In genomic region chr9:124279300-124279699, GRCm38 (mm10) we compare ENCODE assay signal across 25 mouse cellular contexts. TPM values are rescaled to one million over a fixed set of nuclear protein-coding genes. Genes with fewer than 3 reads are reported as not detected.
DNase-seq lines count a peak whose midpoint lies in the region; ATAC-seq and TF ChIP-seq lines count a peak whose summit lies in the region.
"Had no signal": no experiment of that assay in that cellular context is flagged by ENCODE, and none has a peak within 500 bp of the region (broad histone marks: within the 10 kb centered on the region; RNA-seq: fewer than 3 reads in every experiment).

No protein-coding gene starts in this region.

- H3K9ac ChIP-seq in lung, embryonic 16.5 days (ENCODE audit: low read length): no peak overlapping the region
- no peak overlapping the region for H3K9ac ChIP-seq in embryonic facial prominence, embryonic 15.5 days
- H3K9ac ChIP-seq: heart, embryonic 15.5 days; limb, embryonic 15.5 days; liver, embryonic 14.5 days; lung, embryonic 14.5 days; neural tube, embryonic 15.5 days had no signal

- H3K4me1 ChIP-seq in lung, embryonic 16.5 days (replicated peaks; ENCODE audit: control insufficient read depth, insufficient read depth, low read length): peaks cover 9% of the 10 kb centered on the region
- peaks cover 13% of the 10 kb centered on the region for H3K4me1 ChIP-seq in embryonic facial prominence, embryonic 15.5 days

- peaks cover 8% of the 10 kb centered on the region; the same call in 1 of the 2 replicates for H3K36me3 ChIP-seq in lung, embryonic 16.5 days (ENCODE audit: control insufficient read depth, insufficient read depth, low read length)
- peaks cover 27% of the 10 kb centered on the region for H3K36me3 ChIP-seq in embryonic facial prominence, embryonic 15.5 days

- peaks cover 2% of the 10 kb centered on the region; the same call in 1 of the 2 replicates for H3K9me3 ChIP-seq in lung, embryonic 16.5 days (ENCODE audit: control insufficient read depth, low read length)
- H3K9me3 ChIP-seq in embryonic facial prominence, embryonic 15.5 days (replicated peaks): peaks cover 13% of the 10 kb centered on the region; the same call in 1 of the 2 replicates

- H3K27me3 ChIP-seq in lung, embryonic 16.5 days (ENCODE audit: control insufficient read depth, insufficient read depth, low read depth, low read length): no peaks in the 10 kb centered on the region
- H3K27me3 ChIP-seq in embryonic facial prominence, embryonic 15.5 days: no peaks in the 10 kb centered on the region
- H3K27me3 ChIP-seq: heart, embryonic 15.5 days; limb, embryonic 15.5 days; neural tube, embryonic 15.5 days had no signal

- no peak overlapping the region for H3K4me2 ChIP-seq in lung, embryonic 16.5 days (ENCODE audit: low read depth, low read length)
- no peak overlapping the region for H3K4me2 ChIP-seq in embryonic facial prominence, embryonic 15.5 days (replicated peaks)
- H3K4me2 ChIP-seq: heart, embryonic 15.5 days; limb, embryonic 15.5 days; lung, embryonic 14.5 days; neural tube, embryonic 15.5 days had no signal

- 0 out of 2 replicates have a peak, but pooled peaks have one; percentile 10 for ATAC-seq in lung, embryonic 16.5 days (ENCODE audit: low read depth)
- 0 out of 2 replicates have a peak, but pooled peaks have one; percentile 11 for ATAC-seq in embryonic facial prominence, embryonic 15.5 days (ENCODE audit: insufficient number of reproducible peaks, low FRiP score, low TSS enrichment, low read depth)
- no peak for ATAC-seq in megakaryocyte-erythroid progenitor cell, adult 5-6 weeks (replicated peaks; ENCODE audit: low FRiP score, low TSS enrichment, poor library complexity, severe bottlenecking)
- ATAC-seq: CD4-positive, CD25-positive, alpha-beta regulatory T cell, adult 4 months; forebrain, embryonic 16.5 days; hindbrain, embryonic 16.5 days had no signal

- WGBS in lung, embryonic 16.5 days: 38% methylated on average over 2 of the region's 2 CpGs
- 61% methylated on average over 2 of the region's 2 CpGs for WGBS in embryonic facial prominence, embryonic 15.5 days

- DNase-seq in gastrocnemius, adult 2 months: no peak
- DNase-seq in gastrocnemius, postnatal 36 days: no peak
- no peak for DNase-seq in lung, postnatal 14 days
- no peak for DNase-seq in frontal cortex, postnatal 36 days (ENCODE audit: low spot score in 2 of 2)
- DNase-seq: adrenal gland, postnatal 25 days; cerebellum, adult 11 months; gastrocnemius, postnatal 25 days; heart, postnatal 36 days; kidney, adult 11 months; kidney, postnatal 4 days; layer of hippocampus, adult 9-11 months; lung, embryonic 14.5 days; lung, postnatal 4 days; thymus, postnatal 36 days had no signal

- no peak for TF ChIP-seq CTCF in gastrocnemius, adult 2 months (IDR thresholded peaks at IDR 0.05)

- intact Hi-C loops in gastrocnemius, adult 2 months (cut with DNase I): loop anchor here (5.0 kb wide), 1 partner anchor 148 kb away; no protein-coding TSS in a partner anchor
- intact Hi-C loops in gastrocnemius, postnatal 36 days (cut with DNase I): no loop called here

- no peak overlapping the region; the same call in 1 of the 2 replicates for H3K4me3 ChIP-seq in gastrocnemius, adult 2 months
- no peak overlapping the region for H3K4me3 ChIP-seq in lung, embryonic 16.5 days (ENCODE audit: low read length)
- no peak overlapping the region for H3K4me3 ChIP-seq in embryonic facial prominence, embryonic 15.5 days (replicated peaks)
- H3K4me3 ChIP-seq: heart, embryonic 15.5 days; limb, embryonic 15.5 days; midbrain, embryonic 10.5 days; neural tube, embryonic 15.5 days had no signal

- peak overlapping the region; percentile 46; the same call in 1 of the 2 replicates for H3K27ac ChIP-seq in gastrocnemius, adult 2 months
- H3K27ac ChIP-seq in lung, embryonic 16.5 days (ENCODE audit: low read length): no peak overlapping the region
- no peak overlapping the region for H3K27ac ChIP-seq in embryonic facial prominence, embryonic 15.5 days (replicated peaks)
- H3K27ac ChIP-seq: heart, embryonic 15.5 days; limb, embryonic 15.5 days; liver, embryonic 14.5 days; midbrain, embryonic 10.5 days; neural tube, embryonic 15.5 days had no signal

RNA-seq across cellular contexts. Expression of gene 2010315B03Rik, which starts 33.2 kb away (rescaled TPM):
- 10 to 100 TPM; 11.1 to 11.7 TPM for total RNA-seq in gastrocnemius, adult 2 months (2021)
- total RNA-seq in gastrocnemius, postnatal 36 days (2021): 10 to 100 TPM in 1 of 2 experiments, 1 to 10 TPM in 1; 7.5 to 10.6 TPM
- 11.2 and 11.5 TPM in 2 replicates for polyA plus RNA-seq in lung, embryonic 16.5 days (2015; fragmentation: Nextera tagmentation; extraction: Ambion mirVana)
- polyA plus RNA-seq in embryonic facial prominence, embryonic 15.5 days (2015; fragmentation: Nextera tagmentation; extraction: Ambion mirVana): 9.7 and 10.0 TPM in 2 replicates
- total RNA-seq in megakaryocyte-erythroid progenitor cell, adult 5-6 weeks (2014; fragmentation: Nextera tagmentation): 10.1 and 18.4 TPM in 2 replicates
- total RNA-seq in megakaryocyte-erythroid progenitor cell, adult 5-6 weeks (2017): 11.7 and 25.2 TPM in 2 replicates
